Mouse (Mus musculus): ENCODE measurements at regions not wholly inside any gene's neighbourhood (a gene's known extent, or its start where the extent isn't known, plus 50 kb on each side); places are given as distances from the start of the nearest gene placed in this dataset.

- no peak for DNase-seq (ENCODE audit: low spot score, missing footprints)
- H3K27me3 ChIP-seq (ENCODE audit: control insufficient read depth, insufficient read depth, low read length), result no peaks in the 10 kb centered on the region
- no peak for ATAC-seq (ENCODE audit: low FRiP score)
- peaks cover 13% of the 10 kb centered on the region for H3K4me1 ChIP-seq (ENCODE audit: control insufficient read depth, insufficient read depth, low read length)
- H3K27ac ChIP-seq (ENCODE audit: low read depth, low read length), result no peak overlapping the region
- H3K9me3 ChIP-seq (ENCODE audit: control insufficient read depth, low read length), result no peaks in the 10 kb centered on the region
- no peaks in the 10 kb centered on the region for H3K36me3 ChIP-seq (ENCODE audit: control insufficient read depth, insufficient read depth, low read length)
- no peak overlapping the region for H3K9ac ChIP-seq (ENCODE audit: low read length)
- no peak overlapping the region for H3K4me3 ChIP-seq (ENCODE audit: low read depth, low read length)
- no peak overlapping the region for H3K4me2 ChIP-seq
These were observed 99.0 kb upstream of the S1pr3 start for GRCm38 (mm10) chr13:51309446-51309845.

GRCm38 (mm10) chr13:51310041-51310440, 98.4 kb upstream of the S1pr3 start:
- Histone ChIP-seq H3K4me3 (ENCODE audit: low read depth, low read length) (no peak overlapping the region), H3K27ac (ENCODE audit: low read depth, low read length) (no peak overlapping the region), H3K4me1 (ENCODE audit: control insufficient read depth, insufficient read depth, low read length) (peaks cover 19% of the 10 kb centered on the region), H3K4me2 (no peak overlapping the region), H3K36me3 (ENCODE audit: control insufficient read depth, insufficient read depth, low read length) (no peaks in the 10 kb centered on the region), H3K27me3 (ENCODE audit: control insufficient read depth, insufficient read depth, low read length) (no peaks in the 10 kb centered on the region), H3K9me3 (ENCODE audit: control insufficient read depth, low read length) (no peaks in the 10 kb centered on the region), H3K9ac (ENCODE audit: low read length) (no peak overlapping the region)
- WGBS, result 69% methylated on average over 2 of the region's 2 CpGs
- no peak for ATAC-seq (ENCODE audit: low FRiP score)
- no peak for DNase-seq (ENCODE audit: low spot score, missing footprints)

- peaks cover 21% of the 10 kb centered on the region for H3K4me1 ChIP-seq (ENCODE audit: control insufficient read depth, insufficient read depth, low read length)
- ATAC-seq (ENCODE audit: low FRiP score), result no peak
- H3K9me3 ChIP-seq (ENCODE audit: control insufficient read depth, low read length), result no peaks in the 10 kb centered on the region
- H3K4me3 ChIP-seq (ENCODE audit: low read depth, low read length), result no peak overlapping the region
- no peak overlapping the region for H3K9ac ChIP-seq (ENCODE audit: low read length)
- H3K27ac ChIP-seq (ENCODE audit: low read depth, low read length), result no peak overlapping the region
- H3K27me3 ChIP-seq (ENCODE audit: control insufficient read depth, insufficient read depth, low read length), result no peaks in the 10 kb centered on the region
- 65% methylated on average over 8 of the region's 8 CpGs for WGBS
- DNase-seq (ENCODE audit: low spot score, missing footprints), result no peak
- no peak overlapping the region for H3K4me2 ChIP-seq
- no peaks in the 10 kb centered on the region for H3K36me3 ChIP-seq (ENCODE audit: control insufficient read depth, insufficient read depth, low read length)
These were observed 96.7 kb upstream of the S1pr3 start for GRCm38 (mm10) chr13:51311679-51312255.

- Histone ChIP-seq H3K9me3 (ENCODE audit: control insufficient read depth, low read length) (no peaks in the 10 kb centered on the region), H3K4me3 (ENCODE audit: low read depth, low read length) (no peak overlapping the region), H3K4me2 (no peak overlapping the region), H3K9ac (ENCODE audit: low read length) (no peak overlapping the region), H3K27ac (ENCODE audit: low read depth, low read length) (peak overlapping the region; percentile 71), H3K36me3 (ENCODE audit: control insufficient read depth, insufficient read depth, low read length) (no peaks in the 10 kb centered on the region), H3K4me1 (ENCODE audit: control insufficient read depth, insufficient read depth, low read length) (peaks cover 21% of the 10 kb centered on the region), H3K27me3 (ENCODE audit: control insufficient read depth, insufficient read depth, low read length) (no peaks in the 10 kb centered on the region)
- WGBS, result 54% methylated on average over 5 of the region's 5 CpGs
- ATAC-seq (ENCODE audit: low FRiP score) (peak; percentile 31; the same call in 1 of the 2 replicates), DNase-seq (ENCODE audit: low spot score, missing footprints) (no peak)
These were observed 95.1 kb upstream of the S1pr3 start for GRCm38 (mm10) chr13:51313129-51313850.

- ATAC-seq (ENCODE audit: low FRiP score) (peak; percentile 89), DNase-seq (ENCODE audit: low spot score, missing footprints) (peak; percentile 95)
- H3K4me2 ChIP-seq, result peak overlapping the region; percentile 2; the same call in 1 of the 2 replicates
- peak overlapping the region; percentile 71 for H3K27ac ChIP-seq (ENCODE audit: low read depth, low read length)
- H3K4me1 ChIP-seq (ENCODE audit: control insufficient read depth, insufficient read depth, low read length), result peaks cover 21% of the 10 kb centered on the region
- WGBS, result 0% methylated on average over 5 of the region's 5 CpGs
- no peaks in the 10 kb centered on the region for H3K9me3 ChIP-seq (ENCODE audit: control insufficient read depth, low read length)
- H3K9ac ChIP-seq (ENCODE audit: low read length), result peak overlapping the region; percentile 33; the same call in 1 of the 2 replicates
- H3K36me3 ChIP-seq (ENCODE audit: control insufficient read depth, insufficient read depth, low read length), result no peaks in the 10 kb centered on the region
- no peak overlapping the region for H3K4me3 ChIP-seq (ENCODE audit: low read depth, low read length)
- no peaks in the 10 kb centered on the region for H3K27me3 ChIP-seq (ENCODE audit: control insufficient read depth, insufficient read depth, low read length)
These were observed 93.9 kb upstream of the S1pr3 start for GRCm38 (mm10) chr13:51314541-51314977.

GRCm38 (mm10) chr13:51315008-51315778, 93.2 kb upstream of the S1pr3 start:
- ATAC-seq (ENCODE audit: low FRiP score), result no peak
- H3K27ac ChIP-seq (ENCODE audit: low read depth, low read length), result peak overlapping the region; percentile 71
- peak; percentile 87 for DNase-seq (ENCODE audit: low spot score, missing footprints)
- peak overlapping the region; percentile 2; the same call in 1 of the 2 replicates for H3K4me2 ChIP-seq
- H3K4me1 ChIP-seq (ENCODE audit: control insufficient read depth, insufficient read depth, low read length), result peaks cover 21% of the 10 kb centered on the region
- H3K9me3 ChIP-seq (ENCODE audit: control insufficient read depth, low read length), result no peaks in the 10 kb centered on the region
- H3K4me3 ChIP-seq (ENCODE audit: low read depth, low read length), result no peak overlapping the region
- no peaks in the 10 kb centered on the region for H3K27me3 ChIP-seq (ENCODE audit: control insufficient read depth, insufficient read depth, low read length)
- peak overlapping the region; percentile 33; the same call in 1 of the 2 replicates for H3K9ac ChIP-seq (ENCODE audit: low read length)
- WGBS, result 50% methylated on average over 10 of the region's 10 CpGs
- no peaks in the 10 kb centered on the region for H3K36me3 ChIP-seq (ENCODE audit: control insufficient read depth, insufficient read depth, low read length)

- H3K27ac ChIP-seq (ENCODE audit: low read depth, low read length), result peak overlapping the region; percentile 71; the same call in 1 of the 2 replicates
- no peaks in the 10 kb centered on the region for H3K27me3 ChIP-seq (ENCODE audit: control insufficient read depth, insufficient read depth, low read length)
- H3K4me3 ChIP-seq (ENCODE audit: low read depth, low read length), result no peak overlapping the region
- ATAC-seq (ENCODE audit: low FRiP score) (no peak), DNase-seq (ENCODE audit: low spot score, missing footprints) (no peak)
- H3K9me3 ChIP-seq (ENCODE audit: control insufficient read depth, low read length), result no peaks in the 10 kb centered on the region
- H3K4me2 ChIP-seq, result no peak overlapping the region
- peaks cover 21% of the 10 kb centered on the region for H3K4me1 ChIP-seq (ENCODE audit: control insufficient read depth, insufficient read depth, low read length)
- H3K36me3 ChIP-seq (ENCODE audit: control insufficient read depth, insufficient read depth, low read length), result no peaks in the 10 kb centered on the region
- no peak overlapping the region for H3K9ac ChIP-seq (ENCODE audit: low read length)
- WGBS, result 52% methylated on average over 5 of the region's 5 CpGs
These were observed 92.7 kb upstream of the S1pr3 start for GRCm38 (mm10) chr13:51315779-51316041.

GRCm38 (mm10) chr13:51323058-51323715, 85.3 kb upstream of the S1pr3 start:
- DNase-seq (ENCODE audit: low spot score, missing footprints) (no peak), ATAC-seq (ENCODE audit: low FRiP score) (no peak)
- WGBS, result 82% methylated on average over 7 of the region's 7 CpGs

More at GRCm38 (mm10) chr13:51323058-51323715, 85.3 kb upstream of the S1pr3 start:
- Histone ChIP-seq H3K4me1 (ENCODE audit: control insufficient read depth, insufficient read depth, low read length) (0 out of 2 replicates have a peak, but pooled peaks cover 2% of the 10 kb centered on the region), H3K27me3 (ENCODE audit: control insufficient read depth, insufficient read depth, low read length) (no peaks in the 10 kb centered on the region), H3K9me3 (ENCODE audit: control insufficient read depth, low read length) (no peaks in the 10 kb centered on the region), H3K9ac (ENCODE audit: low read length) (no peak overlapping the region), H3K27ac (ENCODE audit: low read depth, low read length) (no peak overlapping the region), H3K4me3 (ENCODE audit: low read depth, low read length) (no peak overlapping the region), H3K36me3 (ENCODE audit: control insufficient read depth, insufficient read depth, low read length) (no peaks in the 10 kb centered on the region), H3K4me2 (no peak overlapping the region)
